Mouse (Mus musculus) 416B (cell line): ENCODE measurements around the gene Rgs16.

ENCODE experiments used
- DNase-seq: peaks from one replicate; pipeline ENCODE4 v3.0.0; 2011; ENCODE audit warnings: low read depth

Rgs16 gene

GRCm38 (mm10) chr1:153721565-153722310 lies 18.4 kb upstream of the Rgs16 start:
- DNase-seq, result no peak

DNA sequence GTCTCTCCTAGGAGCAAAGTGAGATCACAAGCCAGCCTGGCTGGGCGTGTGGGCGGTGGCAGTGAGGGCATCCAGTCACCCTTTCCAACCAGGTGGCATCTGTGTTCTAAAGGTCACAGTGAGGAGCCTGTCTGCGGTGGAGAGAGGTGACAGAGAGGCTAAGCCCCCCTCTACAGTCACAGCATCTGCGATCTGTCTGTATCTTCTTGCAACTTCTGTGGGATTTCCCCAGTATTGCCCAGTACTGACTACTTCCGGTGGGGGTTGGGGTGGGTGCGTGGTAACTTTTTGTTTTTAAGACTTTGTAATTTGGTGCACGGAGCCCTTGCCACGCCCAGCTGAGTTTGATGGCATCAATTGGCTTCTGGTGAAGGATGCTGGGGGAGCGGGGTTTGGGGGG lies 16.7 kb upstream of the Rgs16 start:
- no peak for DNase-seq

- no peak for DNase-seq
Measured at GRCm38 (mm10) chr1:153726636-153727035, 13.5 kb upstream of the Rgs16 start.

DNA sequence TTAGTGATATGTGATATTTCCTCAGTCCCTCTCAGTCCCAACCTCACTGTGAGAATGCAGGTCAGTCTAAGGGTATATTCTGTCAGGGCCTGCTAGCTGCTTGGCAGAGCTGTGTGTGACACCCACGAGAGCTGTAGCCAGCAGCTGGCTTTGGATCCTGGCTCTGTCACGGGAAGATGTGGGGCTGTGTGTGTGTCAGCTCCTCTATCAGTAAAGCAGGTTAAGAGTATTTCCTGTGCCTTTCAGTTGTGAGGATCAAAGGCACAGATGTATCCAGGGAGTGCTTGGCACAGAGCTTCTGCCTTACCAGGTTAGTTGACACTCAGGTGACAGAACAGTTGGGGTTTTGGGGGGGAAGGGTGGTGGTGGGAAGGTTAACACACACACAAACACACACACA lies 10.3 kb upstream of the Rgs16 start:
- DNase-seq, result no peak

DNA sequence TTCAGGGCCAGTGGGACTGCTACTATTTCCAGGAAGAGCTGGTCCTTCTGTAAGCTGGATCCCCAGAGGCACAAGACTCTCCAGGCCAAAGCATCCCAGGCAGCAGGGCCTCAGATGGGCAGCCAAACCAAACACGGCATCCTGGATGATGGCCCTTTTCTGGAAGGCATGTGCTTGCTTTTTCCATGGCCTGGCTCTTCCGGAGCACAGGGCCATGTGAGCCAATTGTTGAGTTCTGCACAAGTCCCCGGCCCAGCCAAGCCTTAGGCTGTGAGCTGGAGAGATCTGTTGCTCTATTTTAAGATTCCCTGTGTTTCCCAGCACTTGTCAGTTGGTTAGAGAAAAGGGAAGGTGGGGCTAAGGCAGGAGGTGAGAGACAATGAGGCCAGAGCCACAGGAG lies 9.5 kb upstream of the Rgs16 start:
- no peak for DNase-seq

GRCm38 (mm10) chr1:153733181-153733580 lies 7.0 kb upstream of the Rgs16 start:
- no peak for DNase-seq

DNA sequence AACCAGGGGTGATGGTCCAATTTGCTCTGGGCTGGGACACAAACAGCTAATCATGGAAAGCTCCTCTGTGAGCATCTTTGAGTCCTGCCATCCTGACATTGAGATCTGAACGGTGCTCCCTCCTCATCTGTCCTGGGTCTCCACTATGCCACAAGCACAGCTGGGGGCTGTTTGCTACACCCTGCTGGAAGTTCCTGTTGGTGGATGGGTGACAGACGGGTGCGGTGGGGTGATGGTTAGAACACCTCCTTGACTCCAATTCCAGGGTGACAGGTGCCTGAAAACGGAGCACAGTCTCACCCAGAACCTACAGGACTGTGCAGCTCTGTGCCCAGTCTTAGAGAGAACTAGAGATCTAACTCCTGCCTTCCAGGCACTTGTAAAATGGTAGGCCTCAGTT lies 5.3 kb upstream of the Rgs16 start:
- no peak for DNase-seq

DNA sequence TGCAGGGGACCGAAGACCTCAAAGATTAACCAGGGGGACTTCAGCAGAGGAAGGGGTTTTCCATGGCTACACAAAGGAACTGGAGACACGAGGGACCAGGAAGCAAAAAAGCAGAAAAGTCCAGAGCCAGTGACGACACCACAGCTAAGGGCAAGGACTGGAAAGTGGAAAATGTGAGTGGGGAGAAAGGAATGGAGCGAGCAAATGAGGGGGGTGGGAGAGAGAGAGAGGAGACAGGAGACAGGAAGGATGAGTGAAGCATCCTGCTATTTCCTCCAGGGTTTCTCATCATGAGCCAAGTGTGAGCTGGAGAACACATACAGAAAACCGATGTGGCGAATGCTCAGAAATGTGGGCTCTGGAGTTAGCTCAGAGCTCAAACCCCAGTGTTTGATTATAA lies 4.1 kb upstream of the Rgs16 start:
- no peak for DNase-seq

- no peak for DNase-seq
Measured at GRCm38 (mm10) chr1:153737101-153738085, 2.8 kb upstream of the Rgs16 start.

GRCm38 (mm10) chr1:153739437-153740015 lies 623 bp upstream of the Rgs16 start:
- no peak for DNase-seq

GRCm38 (mm10) chr1:153740775-153741400 lies 739 bp downstream of the Rgs16 start:
- no peak for DNase-seq

- DNase-seq, result no peak
Measured at GRCm38 (mm10) chr1:153741551-153742316, 1.6 kb downstream of the Rgs16 start.

DNA sequence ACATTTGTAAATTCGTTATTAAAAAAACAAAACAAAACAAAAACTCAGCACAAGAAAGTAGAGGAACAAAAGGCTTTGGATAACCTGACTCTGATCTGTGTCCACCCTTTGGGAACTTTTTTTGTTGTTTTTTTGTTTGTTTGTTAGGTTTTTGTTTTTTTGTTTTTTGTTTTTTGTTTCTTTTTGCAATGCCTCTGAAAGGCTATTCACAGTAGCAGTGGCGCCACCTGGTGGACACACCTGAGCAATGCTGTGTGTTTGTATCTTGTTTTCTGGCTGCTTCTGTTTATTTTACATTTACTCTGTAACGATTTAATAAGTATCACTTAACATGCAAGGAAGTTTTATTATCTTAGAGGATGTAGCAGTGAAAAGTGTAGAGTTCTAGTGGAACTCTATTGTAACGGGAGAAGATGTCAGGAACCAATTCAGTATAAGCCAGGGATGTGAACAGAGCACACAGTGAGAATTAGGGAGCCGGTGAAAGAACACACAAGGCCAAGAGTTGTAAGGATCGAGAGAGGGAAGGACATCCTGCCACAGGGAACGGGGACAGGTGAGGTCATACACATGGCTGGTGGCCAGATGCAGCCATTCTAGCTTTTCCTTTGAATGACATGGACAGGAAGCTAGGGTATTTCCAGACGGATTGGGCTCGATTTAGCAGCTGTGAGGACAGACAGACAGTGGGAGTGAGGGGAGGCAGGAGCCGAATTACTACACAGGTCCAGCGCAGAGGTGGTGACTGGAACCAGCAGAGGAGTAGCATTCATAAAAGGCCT lies 2.4 kb downstream of the Rgs16 start:
- DNase-seq, result peak; percentile 58

DNA sequence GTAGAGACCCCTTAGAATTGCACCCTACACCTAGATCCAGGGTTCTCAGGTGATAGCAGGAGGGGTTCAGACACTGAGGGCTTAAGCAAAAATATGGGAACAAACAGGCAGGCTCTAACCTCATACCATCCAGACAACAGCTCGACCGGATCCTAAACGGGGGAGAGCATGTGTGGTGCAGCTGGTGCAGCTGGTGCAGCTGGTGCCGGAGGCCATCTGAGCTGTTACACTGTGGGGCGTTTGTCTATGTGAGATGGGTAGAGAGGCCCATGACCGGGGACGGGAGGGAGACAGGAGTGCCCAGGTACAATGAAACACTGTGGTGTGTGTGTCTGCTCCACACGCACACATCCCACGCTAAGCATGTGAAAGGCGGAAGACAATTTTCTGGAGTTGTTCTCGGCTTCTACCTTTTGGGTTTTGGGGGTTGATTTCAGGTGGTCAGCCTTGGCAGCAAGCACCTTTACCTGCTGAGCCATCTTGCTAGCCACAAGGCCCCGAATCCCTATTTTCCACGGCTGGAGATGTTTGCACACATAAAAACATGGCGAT lies 6.0 kb downstream of the Rgs16 start:
- DNase-seq, result peak; percentile 7

GRCm38 (mm10) chr1:153746728-153747127 lies 6.6 kb downstream of the Rgs16 start:
- DNase-seq, result peak; percentile 70

DNA sequence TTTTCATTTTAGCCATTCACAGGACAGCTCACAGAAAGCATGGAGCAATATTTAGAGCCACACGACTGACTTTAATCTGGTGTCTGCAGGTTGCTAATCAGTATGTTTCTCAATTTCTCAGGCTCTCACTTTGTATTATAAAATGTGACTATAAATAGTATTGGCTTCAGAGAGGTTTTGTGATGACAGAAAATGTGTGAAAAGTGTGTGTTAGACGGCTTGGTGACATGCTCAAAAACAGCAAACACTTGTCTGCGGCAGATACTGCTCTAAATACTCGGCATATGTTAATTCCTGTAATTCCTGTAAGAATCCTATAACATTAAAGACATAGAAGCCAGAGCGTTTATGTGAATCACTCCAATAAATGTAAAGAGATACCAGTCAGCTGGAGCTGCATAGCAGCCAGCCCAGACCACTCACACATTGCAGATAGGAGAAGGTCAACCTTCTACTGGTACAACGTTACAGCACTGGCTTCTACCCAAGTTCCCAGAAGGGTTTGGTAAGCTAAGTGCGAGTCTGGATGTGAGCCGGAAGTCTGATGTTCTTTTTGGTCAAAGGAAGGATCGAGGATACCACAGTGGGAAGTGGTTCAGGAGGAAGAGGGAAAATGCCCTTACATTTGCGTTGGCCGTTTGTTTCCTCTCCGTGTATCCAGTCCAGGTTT lies 7.8 kb downstream of the Rgs16 start:
- peak; percentile 31 for DNase-seq

- DNase-seq, result peak; percentile 66
Measured at GRCm38 (mm10) chr1:153748549-153748948, 8.4 kb downstream of the Rgs16 start.

GRCm38 (mm10) chr1:153749211-153749801 lies 9.2 kb downstream of the Rgs16 start, which contains the start of gene Rnasel:
Rnasel (plus strand) TSS chr1:153749426.
- DNase-seq, result peak; percentile 90

DNA sequence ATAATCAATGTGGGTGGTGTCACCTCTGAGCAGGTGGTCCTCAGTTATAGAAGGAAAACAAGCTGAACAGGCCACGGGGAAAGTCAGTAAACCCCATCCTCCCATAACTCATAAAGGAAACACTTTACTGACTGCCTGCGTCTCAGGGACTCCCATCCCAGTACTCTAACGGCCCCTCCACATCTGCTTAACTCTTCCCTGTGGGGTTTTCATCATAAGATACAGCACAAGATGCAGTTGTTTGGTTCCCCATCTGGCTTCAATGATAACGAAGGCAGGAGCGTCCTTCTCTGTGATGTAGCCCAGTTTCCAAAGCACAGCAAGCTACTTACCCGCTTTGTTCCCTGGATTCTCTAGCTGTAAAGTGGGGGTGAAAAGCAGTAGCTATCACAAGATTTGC lies 9.9 kb downstream of the Rgs16 start:
- DNase-seq, result no peak
